Mouse (Mus musculus) adrenal gland (tissue): ENCODE measurements at regions not wholly inside any gene's neighbourhood (a gene's known extent, or its start where the extent isn't known, plus 50 kb on each side); places are given as distances from the start of the nearest gene placed in this dataset.
"Not testable (repeated sequence)": the region's sequence is repeated elsewhere in the genome, so short reads cannot be mapped to it uniquely, and the experiment has no call there.

Experiments
- intact Hi-C: fragments of 180-260 bp; cut with DNase I; formaldehyde crosslinking; loops from one replicate; pipeline ENCODE4 v1.15.1; 2025

DNA sequence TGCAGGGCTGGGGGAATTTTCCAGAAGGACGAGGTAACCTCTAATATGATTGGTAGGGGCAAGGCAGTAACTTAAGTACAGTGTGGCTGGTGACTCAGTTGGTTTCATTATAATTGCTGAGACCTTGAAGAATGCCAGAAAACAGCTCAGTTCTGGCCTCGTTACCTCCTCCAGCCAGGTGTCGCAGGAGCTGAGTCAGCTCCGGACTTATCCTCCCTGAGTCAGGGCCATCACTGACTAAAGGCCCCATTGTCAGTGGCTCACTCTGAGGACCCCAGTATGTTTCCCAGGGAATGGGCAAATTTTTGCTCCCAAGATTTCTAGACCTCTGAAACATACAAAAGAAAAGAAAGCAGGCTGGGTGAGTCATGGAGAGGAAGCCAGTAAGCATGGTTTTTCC lies 154.6 kb upstream of the Hs6st1 start:
- intact Hi-C loops, result no loop called here

DNA sequence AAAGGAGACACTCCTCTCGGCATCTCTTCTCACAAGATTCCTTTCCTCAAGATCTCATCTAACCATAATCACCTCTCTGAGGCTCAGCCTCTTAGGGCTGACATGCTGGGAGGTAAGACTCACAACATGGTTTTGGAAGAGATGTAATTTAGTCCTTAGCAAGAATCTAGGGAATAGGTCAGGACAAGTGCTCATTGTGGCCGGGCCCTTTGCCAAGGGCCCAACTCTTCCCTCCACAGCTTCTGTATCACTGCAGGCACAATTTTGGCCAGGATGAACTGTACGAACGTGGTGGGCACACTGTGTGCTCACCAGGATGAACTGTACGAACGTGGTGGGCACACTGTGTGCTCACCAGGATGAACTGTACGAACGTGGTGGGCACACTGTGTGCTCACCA lies 154.0 kb upstream of the Hs6st1 start:
- intact Hi-C loops, result not testable (repeated sequence)

DNA sequence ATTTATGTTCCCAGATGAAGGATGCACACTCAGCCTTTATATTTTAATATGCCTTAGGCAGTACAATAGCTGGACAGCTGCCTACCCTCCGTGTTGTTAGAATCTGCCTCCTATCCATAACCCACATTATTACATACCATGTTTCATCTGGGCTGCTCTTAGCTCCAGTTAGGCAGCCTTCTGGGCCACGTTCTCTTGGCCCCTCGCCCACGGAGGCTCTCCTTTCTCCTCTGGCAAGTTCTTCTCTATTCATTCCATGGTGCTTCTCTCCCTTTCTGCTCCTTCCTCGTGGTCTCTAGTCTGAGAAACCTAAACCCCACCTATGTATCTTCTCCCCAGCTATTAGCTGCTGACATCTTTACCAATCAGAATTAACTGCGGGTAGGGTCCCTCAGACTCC lies 152.7 kb upstream of the Hs6st1 start:
- intact Hi-C loops, result no loop called here

DNA sequence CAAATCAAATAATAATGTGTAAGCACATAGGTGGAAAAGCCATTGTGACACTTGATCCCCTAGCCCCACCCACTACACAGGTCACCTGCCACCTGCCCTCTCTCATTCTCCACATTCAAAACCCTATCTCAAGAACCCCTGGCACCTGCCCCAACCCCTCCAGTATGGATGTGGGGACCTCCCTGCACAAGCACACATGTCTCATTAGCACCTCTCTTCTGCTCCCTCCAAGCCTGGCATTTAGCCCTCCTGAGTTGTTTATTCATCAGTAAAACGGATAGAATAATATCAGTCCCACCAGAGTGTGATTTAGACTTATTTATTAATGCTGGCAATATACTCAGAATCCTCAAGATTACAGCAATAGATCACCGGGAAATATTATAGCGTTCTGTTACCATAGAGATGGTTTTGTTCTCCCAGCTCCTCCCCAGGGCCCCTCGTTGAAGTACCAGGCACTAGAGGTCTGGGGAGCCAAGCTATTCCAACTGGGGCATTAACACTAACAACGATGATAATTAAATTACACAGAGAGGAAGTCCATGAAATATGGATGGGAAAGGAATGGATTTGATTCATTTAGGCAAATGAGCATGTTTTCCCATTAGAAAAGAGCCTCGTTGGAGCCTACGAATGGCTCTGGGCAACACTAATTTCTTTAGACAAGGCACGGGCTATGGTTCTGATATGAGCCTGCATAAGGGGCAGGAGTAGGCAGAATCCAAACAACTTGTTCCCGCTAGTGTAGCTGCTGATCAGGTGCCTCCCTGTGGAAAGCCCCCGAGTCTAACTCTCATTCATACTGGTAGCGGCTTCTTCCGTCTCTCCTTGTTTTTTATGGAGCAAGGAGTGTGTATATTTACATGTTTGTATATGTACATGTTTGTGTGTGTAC lies 148.1 kb upstream of the Hs6st1 start:
- intact Hi-C loops, result no loop called here

DNA sequence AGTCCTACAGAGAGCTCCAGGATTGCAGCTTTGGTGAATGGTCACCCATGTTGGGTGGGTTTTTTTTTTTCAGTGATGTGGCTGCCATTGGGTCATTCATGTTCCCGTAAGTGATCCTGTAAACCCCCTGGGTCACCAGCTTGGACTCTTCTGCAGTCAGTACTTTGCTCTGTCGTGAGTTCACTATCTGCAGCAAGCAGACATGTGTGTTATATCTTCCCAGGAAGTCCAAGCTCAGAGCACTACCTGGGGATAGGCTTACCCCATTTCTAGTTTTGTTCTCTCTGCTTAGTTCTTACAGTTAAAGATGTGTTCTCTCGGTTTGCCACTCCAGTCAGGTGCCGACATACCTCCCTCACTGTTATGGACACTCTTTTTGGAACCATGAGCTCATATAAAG lies 143.4 kb upstream of the Hs6st1 start:
- intact Hi-C loops, result no loop called here

DNA sequence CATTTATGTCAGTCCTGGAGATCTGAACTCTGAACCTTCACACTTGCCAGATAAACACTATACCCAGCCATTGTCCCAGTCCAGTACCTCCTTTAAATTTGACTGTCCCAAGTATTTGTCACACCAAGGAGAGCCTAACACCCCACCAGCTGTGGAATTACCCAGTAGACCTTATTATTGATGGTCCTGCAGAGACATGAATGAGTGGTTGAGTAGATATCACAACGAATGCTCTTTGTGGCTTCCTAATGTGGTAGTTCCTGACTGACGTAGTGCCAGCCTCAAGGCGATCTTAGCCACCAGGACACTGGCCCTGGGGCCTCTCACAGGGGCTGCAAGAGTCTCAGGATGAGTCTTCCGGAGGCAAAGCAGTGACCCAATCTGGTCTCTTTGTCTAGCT lies 142.9 kb upstream of the Hs6st1 start:
- intact Hi-C loops, result no loop called here

DNA sequence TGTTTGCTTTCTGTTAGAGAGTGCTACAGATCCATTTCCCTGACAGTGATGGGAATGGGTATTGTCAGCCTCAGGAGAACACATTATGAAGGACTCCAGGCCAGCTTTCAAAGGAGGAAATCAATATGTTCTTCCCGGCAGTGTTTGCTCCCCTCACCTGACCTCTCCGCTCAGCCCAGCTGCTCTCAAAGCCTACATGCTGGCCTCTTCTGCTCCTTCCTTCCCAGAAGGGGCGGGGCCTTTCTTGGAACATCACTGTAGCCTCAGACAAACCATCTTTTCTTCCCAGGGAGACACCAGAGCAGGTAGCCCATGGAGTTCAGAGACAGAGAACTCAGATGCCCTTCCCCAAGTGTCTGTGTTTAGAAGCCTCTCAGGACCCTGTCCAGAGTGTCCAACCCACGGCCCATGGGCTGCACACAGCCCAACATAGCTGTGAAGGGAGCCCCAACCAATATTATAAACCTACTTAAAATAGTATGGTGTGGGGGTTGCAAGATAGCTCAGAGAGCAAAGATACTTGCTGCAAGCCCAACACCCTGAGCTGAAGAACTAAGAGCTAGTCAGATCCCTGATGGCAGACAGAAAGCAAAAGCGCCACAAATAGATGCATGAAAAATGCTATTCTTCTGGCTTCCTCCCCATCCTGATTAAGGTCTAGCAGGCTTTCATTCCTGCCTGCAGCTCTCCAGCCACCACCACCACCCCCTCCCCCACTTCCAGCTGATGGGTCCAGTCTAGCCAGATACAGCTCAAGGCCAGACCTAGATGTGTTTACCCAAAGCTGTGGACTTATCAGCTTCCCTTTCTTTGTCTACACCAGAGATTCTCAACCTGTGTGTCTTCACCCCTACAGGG lies 141.8 kb upstream of the Hs6st1 start:
- intact Hi-C loops, result no loop called here

DNA sequence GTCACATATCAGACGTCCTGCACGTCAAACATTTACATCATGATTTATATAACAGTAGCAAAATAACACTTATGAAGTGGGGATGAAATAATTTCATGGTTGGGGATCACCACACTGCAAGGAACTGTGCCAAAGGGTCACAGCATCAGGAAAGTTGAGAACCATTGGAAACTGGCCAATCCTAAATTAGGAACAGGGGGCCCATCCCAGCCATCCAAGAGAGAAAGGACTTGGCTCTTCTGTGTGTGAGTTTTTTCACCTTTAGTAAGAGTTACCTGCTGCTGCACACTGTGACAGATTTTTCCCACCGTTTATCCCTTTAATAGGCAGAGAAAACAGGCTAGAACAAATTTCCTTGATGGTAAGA lies 141.2 kb upstream of the Hs6st1 start:
- intact Hi-C loops, result no loop called here

DNA sequence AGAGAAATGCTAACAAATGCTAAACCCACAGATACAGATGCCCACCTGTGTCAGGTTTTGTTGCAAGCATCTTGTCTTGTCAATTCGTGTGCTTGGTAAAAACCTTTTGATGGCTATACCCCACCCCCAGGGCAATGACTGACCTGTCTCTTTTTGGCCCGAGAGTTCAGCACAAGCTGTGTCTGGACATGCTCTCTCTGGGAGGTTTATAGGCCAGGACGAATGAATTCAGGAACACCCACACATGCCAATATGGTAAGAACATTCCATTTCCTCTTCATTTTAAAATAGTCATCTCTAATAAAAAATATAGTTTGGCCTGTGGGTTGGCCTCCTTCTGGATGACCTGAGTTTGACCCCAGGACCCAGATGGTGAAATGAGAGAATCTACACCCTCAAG lies 137.8 kb upstream of the Hs6st1 start:
- intact Hi-C loops, result no loop called here

DNA sequence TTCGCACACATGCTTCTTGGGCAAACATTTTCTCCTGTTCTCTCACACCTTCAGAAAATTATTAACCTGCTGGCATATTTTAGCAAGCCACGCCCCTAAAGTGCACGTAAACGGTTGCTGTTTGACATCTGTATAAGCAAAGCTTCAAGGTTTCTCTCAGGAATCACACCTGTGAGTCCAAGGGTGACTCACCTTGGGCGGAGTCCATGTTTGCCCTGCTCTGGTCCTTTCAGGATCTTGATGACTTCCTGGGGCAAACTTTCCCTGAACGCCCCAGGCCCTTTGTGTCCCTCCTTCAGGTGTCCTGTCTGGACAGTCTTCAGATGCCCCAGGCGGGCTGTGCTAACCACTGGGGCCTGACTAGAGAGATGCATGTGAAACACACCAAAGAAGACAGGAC lies 137.1 kb upstream of the Hs6st1 start:
- intact Hi-C loops, result no loop called here

DNA sequence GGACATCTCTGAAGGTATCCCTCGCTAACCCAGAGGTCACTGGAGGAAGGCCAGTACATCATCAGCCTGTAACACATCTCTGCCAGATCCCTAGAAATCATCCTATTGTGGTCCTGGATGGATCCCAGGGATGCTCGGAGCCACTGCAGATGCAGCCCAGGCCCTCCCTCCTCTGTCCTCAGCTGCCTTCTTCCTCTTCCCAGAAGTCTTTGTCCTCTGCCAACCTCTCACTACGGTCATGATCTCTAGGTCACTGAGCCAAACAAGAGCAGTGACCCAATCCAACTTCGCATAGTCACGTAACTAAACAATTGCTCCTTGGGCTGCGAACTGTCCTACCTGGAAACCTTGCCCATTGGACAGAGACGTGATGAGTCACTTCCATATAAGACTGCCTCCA lies 134.7 kb upstream of the Hs6st1 start:
- intact Hi-C loops, result no loop called here

DNA sequence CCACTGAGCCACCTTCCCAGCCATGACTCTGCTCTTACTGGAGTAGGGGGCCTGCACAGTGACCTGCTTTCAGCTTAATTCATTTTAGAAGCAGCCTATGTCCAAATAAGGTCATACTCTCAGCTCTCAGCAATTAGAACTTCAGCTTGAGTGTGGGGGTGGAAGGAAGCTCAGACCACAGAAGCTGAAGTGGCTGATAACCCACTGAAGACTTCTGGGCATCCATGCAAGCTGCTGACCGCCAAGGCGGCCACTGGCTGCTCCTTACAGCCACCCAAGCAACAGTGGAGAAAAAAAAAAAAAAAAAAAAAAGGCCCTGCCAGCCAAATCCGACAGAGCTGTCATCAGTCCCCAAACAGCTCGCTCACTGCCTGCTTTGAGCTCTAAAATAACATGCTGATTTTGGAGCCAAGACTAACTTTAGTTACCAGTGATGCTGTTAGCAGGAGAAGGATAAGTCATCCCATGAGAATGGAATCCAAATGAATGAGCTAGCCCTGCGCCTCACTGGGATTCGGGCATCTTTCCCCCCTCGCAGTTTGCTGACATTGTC lies 133.0 kb upstream of the Hs6st1 start:
- intact Hi-C loops, result no loop called here

DNA sequence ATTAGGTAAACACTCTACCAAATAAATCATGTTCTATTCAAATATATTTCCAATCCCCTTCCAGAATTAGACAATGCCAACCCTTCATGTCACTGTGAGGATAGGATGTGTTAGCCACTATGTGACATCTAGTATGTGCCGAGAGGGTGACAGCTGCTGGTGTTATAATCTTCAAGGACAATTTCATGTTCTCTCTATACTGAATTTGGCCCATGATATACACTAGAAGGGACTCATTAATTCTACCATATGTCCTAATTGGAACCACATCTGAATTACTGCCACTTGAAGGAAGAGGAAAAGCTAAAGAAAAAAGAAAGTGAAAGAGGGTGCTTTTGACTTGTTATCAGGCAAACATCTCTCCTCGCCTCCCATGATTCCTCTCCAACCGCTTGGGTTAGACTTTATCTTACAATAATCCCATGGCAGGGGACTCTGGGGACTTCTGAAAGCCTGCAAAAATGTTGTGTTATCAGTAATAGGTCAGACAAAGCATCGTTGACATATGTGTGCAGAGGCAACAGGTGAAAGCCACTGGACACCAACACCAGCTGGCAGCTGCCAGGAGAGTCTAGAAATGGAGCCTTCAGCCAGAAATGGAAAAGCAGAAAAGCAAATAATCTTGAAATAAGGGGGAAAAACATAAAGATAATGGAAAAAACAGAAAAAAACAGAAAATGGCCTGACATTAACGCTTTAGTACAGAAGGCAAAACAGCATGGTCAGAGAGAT lies 131.7 kb upstream of the Hs6st1 start:
- intact Hi-C loops, result no loop called here

DNA sequence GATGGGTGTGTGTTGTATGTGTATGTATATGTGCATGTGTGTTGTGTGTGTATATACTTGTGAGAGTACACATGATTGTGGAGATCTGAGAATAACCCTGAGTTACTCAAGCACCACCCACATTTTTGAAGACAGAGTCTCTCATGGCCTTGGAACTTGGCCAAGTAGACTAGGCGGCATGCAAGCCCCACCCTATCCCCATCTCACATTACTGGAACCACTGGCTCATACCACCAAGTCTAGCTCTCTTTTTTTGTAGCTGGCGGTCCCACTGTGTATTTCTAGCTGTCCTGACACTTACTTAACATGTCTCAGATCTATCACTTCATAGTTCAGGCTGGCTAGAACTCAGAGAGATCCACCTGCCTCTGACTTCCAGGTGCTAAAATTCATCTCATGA lies 128.0 kb upstream of the Hs6st1 start:
- intact Hi-C loops, result no loop called here

DNA sequence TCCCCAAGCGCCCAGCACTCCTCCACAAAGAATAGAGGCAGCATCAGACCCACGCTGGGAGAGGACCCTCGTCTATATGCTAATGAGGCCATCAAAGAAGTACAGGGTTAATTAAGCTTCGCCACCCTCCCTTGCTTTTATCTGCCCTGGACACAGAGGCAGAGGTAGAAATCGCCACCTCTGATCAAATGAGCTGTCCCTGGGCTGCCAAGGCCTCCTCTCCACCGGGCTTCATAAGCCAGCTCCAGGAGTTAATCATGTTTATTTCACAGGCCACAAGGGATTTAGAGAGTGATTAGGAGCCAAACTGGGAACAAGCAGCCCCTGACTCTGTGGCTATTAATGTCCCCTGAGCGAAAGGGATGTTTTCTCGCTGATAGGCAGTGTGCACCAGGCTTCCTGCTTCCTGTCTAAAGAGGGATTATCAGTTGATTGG lies 126.5 kb upstream of the Hs6st1 start:
- intact Hi-C loops, result no loop called here

DNA sequence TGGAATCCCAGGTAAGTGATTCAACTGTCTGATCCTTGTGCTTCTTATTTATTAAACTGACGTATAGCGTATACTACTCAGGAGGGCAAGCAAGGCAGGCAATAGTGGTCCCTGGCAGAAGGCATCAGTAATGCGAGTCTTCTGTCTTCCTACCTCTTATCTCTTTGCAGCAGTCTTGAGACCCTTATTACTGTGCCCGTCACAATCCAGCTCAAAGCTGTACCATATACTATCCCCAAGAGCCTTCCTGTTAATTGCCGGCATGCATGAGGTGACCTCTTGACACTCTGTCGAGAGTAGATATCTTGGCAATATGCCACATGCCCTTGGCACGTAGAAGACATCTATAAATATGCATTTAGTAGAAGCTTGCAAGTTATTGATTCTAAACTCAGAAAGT lies 126.0 kb upstream of the Hs6st1 start:
- intact Hi-C loops, result no loop called here

DNA sequence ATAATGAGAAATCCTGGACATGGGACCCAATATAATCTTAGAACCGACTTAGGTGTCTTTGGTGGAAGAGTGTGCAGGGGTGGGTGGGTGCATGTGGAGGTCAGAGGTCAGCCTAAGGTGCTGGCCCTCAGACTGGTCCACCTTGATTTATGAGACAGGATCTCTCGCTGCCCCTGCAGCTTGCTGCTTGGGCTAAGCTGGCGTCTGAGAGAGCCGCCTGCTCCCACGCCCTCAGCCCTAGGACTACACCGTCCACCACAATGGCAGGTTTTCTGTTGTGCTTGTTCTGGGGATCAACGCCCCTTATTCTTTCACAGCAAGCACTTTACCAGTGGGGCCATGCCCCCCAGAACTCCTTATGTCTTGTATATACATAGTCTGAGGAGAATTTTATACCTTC lies 124.4 kb upstream of the Hs6st1 start:
- intact Hi-C loops, result no loop called here

DNA sequence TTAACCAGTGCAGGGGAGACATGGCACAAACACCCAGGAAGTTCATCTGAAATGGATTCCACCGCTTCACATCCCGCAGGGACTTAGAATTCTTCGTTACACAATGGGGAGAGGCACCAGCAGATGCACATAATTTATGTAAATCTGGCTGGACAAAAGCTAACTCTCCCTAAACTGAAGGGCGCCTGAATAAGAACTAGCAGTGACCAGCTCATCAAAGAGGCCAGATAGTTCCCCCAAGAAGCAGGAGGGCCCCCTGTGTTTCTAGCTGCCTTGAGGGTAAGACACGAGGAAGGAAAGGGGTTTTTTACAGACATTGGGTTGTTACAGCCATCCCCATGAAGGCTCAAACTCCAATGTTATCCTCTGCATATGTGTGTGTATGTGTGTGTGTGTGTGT lies 123.8 kb upstream of the Hs6st1 start:
- intact Hi-C loops, result no loop called here

DNA sequence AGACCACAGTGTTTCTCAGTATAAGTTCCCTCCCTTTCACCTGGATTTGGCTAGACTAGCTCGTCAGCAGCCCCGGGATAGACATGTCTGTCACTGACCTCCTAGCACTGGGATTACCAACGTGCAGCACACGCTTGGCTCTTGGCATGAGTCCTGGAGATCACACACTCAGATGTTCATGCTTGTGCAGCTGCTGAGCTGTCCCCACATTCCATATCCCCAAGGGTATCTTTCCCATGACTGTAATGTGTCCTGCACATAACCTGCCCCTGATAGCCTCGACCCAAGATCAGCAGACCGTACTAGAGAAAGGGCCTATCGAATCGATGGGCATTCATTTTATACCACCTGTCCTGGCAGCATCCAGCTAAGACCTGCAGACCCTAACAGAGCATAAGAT lies 123.4 kb upstream of the Hs6st1 start:
- intact Hi-C loops, result no loop called here

DNA sequence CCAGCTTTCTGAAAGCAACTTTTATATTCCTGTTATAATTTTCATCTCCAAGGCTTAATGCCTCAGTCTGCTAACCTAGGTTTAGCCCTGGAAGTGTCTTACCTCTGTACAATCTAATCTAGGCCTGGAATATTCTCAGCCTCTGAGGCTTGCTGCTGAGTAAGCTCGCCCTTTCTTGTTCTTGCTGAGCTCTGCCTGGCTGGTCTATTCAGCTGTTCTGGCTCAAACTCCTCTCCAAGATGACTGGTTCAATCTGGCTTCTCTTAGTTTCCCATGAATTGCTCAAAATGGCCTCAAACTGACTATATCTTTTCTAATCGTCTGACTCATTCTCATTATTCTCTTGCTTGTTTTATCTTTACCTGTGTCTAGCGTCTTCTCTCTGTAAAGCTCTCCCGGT lies 122.6 kb upstream of the Hs6st1 start:
- intact Hi-C loops, result no loop called here

DNA sequence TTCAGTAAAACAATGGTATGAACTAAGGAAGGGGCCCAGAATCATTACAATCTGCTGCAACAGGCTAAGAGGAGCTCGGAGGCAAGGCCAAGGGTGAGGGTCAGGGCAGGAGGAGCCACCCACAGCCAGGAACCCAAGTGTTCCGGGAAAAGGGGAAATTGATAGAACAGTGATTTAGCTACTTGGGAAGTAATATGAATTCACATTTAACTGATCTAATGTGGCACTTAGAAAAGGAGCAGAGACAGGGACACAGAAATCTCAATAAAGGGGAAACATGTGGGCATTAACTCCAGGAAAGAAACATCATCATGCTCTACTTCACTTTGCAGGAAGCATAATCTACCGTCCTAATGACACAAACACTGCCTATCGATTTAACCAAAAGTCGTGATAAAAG lies 120.1 kb upstream of the Hs6st1 start:
- intact Hi-C loops, result no loop called here

DNA sequence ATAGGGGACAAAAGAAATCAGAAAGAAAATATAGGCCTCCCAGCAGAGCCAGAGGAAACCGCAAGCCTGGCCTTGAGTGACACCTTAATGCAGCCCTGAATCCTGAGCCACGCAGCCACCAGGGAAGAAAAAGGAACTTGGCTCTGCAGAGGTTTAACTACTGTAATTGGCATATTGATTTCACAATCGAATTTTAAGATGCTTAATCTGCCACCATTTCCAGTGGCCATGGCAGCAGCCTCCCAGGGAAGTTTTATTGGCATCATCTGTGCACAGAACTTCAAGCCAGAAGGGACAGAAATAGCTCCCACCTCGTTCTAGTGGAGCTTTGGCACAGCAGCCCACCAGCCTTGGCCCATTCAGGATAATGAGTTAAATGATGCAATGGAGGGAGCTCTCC lies 117.1 kb upstream of the Hs6st1 start:
- intact Hi-C loops, result no loop called here
